Mouse (Mus musculus): ENCODE measurements around the gene Cxcr5. TPM values are rescaled to one million over a fixed set of nuclear protein-coding genes. Genes with fewer than 3 reads are reported as not detected.
A peak's percentile ranks its signal among the peaks of the same experiment; 100 is the strongest.

Gene Cxcr5
- total RNA-seq, 2 experiments from 2014 or later: not detected

- Histone ChIP-seq H3K27ac (peak overlapping the region; percentile 86), H3K4me3 (peak overlapping the region; percentile 66)
- DNase-seq: peak; percentile 91
- peak; percentile 46 for TF ChIP-seq CTCF (IDR thresholded peaks at IDR 0.05)
- intact Hi-C loops (cut with DNase I): loop anchor here (2.0 to 10.0 kb wide), 2 partner anchors 55 to 95 kb away; partner anchors contain the start of genes Cxcr5 and Ddx6
Observed at GRCm38 (mm10) chr9:44509487-44510354, 52.0 kb downstream of the Cxcr5 start.

- no peak for DNase-seq
- intact Hi-C loops (cut with DNase I): no loop called here
- Histone ChIP-seq H3K4me3 (peak overlapping the region; percentile 66; the same call in 1 of the 2 replicates), H3K27ac (peak overlapping the region; percentile 86)
- TF ChIP-seq CTCF (IDR thresholded peaks at IDR 0.05): no peak
Observed at GRCm38 (mm10) chr9:44508721-44509486, 52.8 kb downstream of the Cxcr5 start.

GRCm38 (mm10) chr9:44508124-44508619 lies 53.5 kb downstream of the Cxcr5 start:
- peak; percentile 47 for DNase-seq
- intact Hi-C loops (cut with DNase I): no loop called here
- Histone ChIP-seq H3K27ac (no peak overlapping the region), H3K4me3 (no peak overlapping the region)
- no peak for TF ChIP-seq CTCF (IDR thresholded peaks at IDR 0.05)

- no peak for TF ChIP-seq CTCF (IDR thresholded peaks at IDR 0.05)
Observed at GRCm38 (mm10) chr9:44507345-44507744, 54.3 kb downstream of the Cxcr5 start.

GRCm38 (mm10) chr9:44506566-44506965 lies 55.1 kb downstream of the Cxcr5 start:
- intact Hi-C loops (cut with DNase I): no loop called here
- no peak overlapping the region for H3K27ac ChIP-seq
- TF ChIP-seq CTCF (IDR thresholded peaks at IDR 0.05): no peak
- H3K4me3 ChIP-seq: no peak overlapping the region
- no peak for DNase-seq

More at GRCm38 (mm10) chr9:44507345-44507744, 54.3 kb downstream of the Cxcr5 start:
- no peak overlapping the region for H3K27ac ChIP-seq
- peak; percentile 21 for DNase-seq
- intact Hi-C loops (cut with DNase I): no loop called here
- no peak overlapping the region for H3K4me3 ChIP-seq

- peak overlapping the region; percentile 54 for H3K27ac ChIP-seq
- peak; percentile 70 for DNase-seq
- intact Hi-C loops (cut with DNase I): no loop called here
- no peak overlapping the region for H3K4me3 ChIP-seq
- TF ChIP-seq CTCF (IDR thresholded peaks at IDR 0.05): peak; percentile 33
Observed at GRCm38 (mm10) chr9:44505824-44506467, 55.7 kb downstream of the Cxcr5 start.

- no peak overlapping the region for H3K4me3 ChIP-seq
- intact Hi-C loops (cut with DNase I): no loop called here
- TF ChIP-seq CTCF (IDR thresholded peaks at IDR 0.05): no peak
- peak overlapping the region; percentile 54 for H3K27ac ChIP-seq
- peak; percentile 61 for DNase-seq
Observed at GRCm38 (mm10) chr9:44504893-44505823, 56.5 kb downstream of the Cxcr5 start.

GRCm38 (mm10) chr9:44502006-44502405 lies 59.7 kb downstream of the Cxcr5 start:
- TF ChIP-seq CTCF (IDR thresholded peaks at IDR 0.05): peak; percentile 96
- intact Hi-C loops (cut with DNase I): loop anchor here (1.0 to 2.0 kb wide), 3 partner anchors 22 to 151 kb away; partner anchors contain the start of gene Upk2
- DNase-seq: peak; percentile 81
- Histone ChIP-seq H3K27ac (peak overlapping the region; percentile 97), H3K4me3 (peak overlapping the region; percentile 67)

GRCm38 (mm10) chr9:44501206-44501879 lies 60.3 kb downstream of the Cxcr5 start:
- intact Hi-C loops (cut with DNase I): no loop called here
- Histone ChIP-seq H3K4me3 (peak overlapping the region; percentile 67), H3K27ac (peak overlapping the region; percentile 97)
- no peak for TF ChIP-seq CTCF (IDR thresholded peaks at IDR 0.05)
- peak; percentile 46 for DNase-seq

GRCm38 (mm10) chr9:44500638-44501175 lies 61.0 kb downstream of the Cxcr5 start:
- DNase-seq: peak; percentile 40
- Histone ChIP-seq H3K27ac (peak overlapping the region; percentile 97), H3K4me3 (peak overlapping the region; percentile 67)
- no peak for TF ChIP-seq CTCF (IDR thresholded peaks at IDR 0.05)
- intact Hi-C loops (cut with DNase I): no loop called here

Measured in gastrocnemius, adult 2 months (tissue).